Mouse (Mus musculus) kidney, postnatal 36 days (tissue): ENCODE results near the gene Flnb.

Source experiments
- DNase-seq, 2 experiments: peaks; one replicate each; pipeline ENCODE4 v3.0.0; 2021 to 2022; ENCODE audit warnings: mixed read lengths in 2 of 2

The Flnb gene

DNA sequence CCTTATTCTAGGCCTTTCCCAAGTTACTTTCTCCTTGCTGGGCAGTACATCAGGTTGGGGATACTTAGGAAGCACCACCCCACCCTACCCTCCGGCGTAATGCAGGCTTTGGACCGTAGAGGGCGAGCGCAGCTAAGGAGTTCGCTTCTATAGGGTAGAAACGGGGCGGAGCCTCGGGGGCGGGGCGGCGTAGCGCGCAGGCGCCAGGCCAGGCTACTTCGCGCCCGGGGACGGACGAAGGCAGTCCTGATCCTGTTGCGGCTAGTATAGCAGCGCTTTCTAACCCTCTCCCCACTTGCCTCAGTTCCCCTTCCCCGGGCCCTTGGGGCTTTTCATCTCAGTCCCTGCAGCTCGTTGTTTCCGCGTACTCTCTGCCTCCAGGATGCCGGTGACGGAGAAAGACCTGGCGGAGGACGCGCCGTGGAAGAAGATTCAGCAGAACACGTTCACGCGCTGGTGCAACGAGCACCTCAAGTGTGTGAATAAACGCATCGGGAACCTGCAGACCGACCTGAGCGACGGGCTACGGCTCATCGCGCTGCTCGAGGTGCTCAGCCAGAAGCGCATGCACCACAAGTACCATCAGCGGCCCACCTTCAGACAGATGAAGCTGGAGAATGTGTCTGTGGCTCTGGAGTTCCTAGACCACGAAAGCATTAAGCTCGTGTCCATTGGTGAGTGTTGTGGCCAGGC is at the start of gene Flnb:
Gene Flnb, plus strand, starts transcription at position 188 of the 693 bp plus-strand sequence.
- DNase-seq: peak; percentile 96 to 99

- DNase-seq: peak; percentile 57 to 72
These were observed 43.9 kb upstream of the Flnb start for GRCm38 (mm10) chr14:7773714-7774389.

GRCm38 (mm10) chr14:7786073-7786472 is 31.7 kb upstream of the Flnb start:
- DNase-seq: no peak

DNA sequence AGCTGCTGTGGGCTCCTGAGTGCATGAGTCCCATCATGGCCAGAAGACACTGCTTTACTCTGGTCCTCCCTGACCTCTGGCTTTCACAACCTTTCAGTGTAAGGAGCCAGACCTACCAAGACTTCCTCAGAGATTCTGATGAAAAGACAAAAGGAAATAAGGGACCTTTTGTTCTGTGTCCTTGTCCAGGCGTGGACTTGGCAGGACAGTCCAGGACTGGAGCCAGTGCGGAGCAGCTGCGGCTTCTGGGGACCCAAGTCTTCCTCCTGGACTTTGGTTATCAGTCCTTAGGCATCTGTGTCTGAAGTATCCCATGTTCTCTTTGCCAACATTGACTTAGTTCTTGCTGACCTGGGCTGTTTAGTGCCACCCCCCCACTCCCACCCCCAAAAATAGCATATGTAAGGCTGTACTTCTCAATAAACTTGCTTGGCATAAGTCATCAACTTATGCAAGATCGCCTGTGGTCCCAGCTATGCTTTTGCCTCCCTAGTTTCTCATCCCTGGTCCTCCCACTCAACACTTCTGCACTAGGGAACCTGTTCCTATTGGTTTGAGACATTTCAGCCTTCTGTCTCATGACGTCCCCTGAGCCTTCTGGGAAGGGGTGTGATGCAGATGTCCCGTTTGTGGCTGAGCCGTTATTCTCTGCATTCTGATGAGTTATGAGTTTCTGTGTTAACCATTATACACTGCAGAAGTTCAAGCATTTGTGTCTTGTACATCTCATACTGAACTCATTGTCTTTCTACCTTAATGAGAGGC is 28.3 kb upstream of the Flnb start:
- DNase-seq: no peak

DNA sequence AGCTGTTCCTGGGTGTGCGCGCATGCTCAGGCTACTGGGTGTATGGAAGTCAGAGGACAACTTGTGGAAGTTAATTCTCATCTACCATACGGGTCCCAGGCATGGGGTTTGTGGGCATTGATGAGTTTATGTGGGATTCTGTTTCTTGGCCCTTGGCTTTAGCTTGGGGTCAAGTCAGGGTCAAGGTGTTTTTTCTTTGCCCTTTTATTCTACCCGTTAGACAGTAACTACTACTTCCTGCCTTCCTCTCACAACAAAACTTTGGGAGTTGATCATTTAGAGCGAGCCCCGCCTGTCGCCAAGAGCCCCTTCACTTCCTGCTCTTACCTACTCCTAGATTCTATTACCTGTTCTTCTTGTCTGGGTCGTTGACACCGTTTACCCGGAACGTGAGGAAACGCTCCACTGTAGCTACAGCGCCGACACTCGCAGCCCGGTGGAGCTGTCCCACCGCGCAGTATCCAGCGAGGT is 26.7 kb upstream of the Flnb start:
- no peak for DNase-seq

GRCm38 (mm10) chr14:7791532-7792159 is 26.1 kb upstream of the Flnb start, which contains the start of gene Gm26661:
Gene Gm26661, plus strand, starts transcription at chr14:7791587.
- DNase-seq: peak; percentile 81 to 85

- DNase-seq: no peak
These were observed 21.8 kb upstream of the Flnb start for GRCm38 (mm10) chr14:7795961-7796360.

GRCm38 (mm10) chr14:7800611-7801010 is 17.1 kb upstream of the Flnb start:
- DNase-seq: no peak

- DNase-seq: peak; percentile 41 to 74
These were observed 15.9 kb upstream of the Flnb start for GRCm38 (mm10) chr14:7801831-7802230.

GRCm38 (mm10) chr14:7803874-7804557 is 13.7 kb upstream of the Flnb start:
- no peak for DNase-seq

DNA sequence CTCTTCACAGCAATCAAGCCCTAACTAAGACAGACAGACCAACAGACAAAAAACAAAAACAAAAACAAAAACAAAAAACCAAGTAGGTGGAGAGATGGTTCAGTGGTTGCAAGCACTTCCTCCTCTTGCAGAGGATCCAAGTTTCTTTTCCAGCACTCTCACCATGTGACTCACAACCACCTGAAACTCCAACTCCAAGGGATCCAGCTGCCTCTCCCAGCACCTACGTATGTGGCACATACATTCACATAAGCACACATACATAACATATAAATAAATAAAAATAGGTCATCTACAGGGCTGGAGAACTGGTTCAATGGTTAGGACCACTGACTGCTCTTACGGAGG is 13.2 kb upstream of the Flnb start:
- DNase-seq: no peak

- DNase-seq: no peak
These were observed 10.0 kb upstream of the Flnb start for GRCm38 (mm10) chr14:7807711-7808110.

DNA sequence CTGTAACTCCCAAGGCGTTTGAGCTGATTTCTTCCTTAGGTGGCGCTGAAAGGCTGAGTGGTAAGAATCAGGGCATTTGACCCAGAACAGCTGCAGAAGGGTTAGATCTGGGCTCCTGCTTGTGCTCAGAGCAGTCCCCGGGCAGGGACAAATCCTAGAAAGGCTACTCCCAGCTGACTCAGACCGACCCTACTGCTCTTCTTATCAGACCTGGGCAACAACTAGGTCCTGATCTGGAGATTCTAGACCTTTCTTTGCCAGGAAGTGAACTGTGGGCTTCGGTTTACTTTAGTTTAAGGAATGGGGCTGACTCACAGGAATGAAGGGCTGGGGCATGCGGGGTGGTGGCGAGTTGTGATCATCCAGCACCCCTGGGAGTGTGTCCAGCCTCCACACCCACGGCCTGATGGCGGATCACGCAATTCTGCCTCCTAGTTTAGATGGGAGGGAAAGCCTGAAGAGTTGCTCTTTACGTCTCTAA is 9.2 kb upstream of the Flnb start:
- DNase-seq: no peak

GRCm38 (mm10) chr14:7809043-7809955 is 8.5 kb upstream of the Flnb start:
- no peak for DNase-seq

- peak; percentile 62 to 65 for DNase-seq
These were observed 835 bp downstream of the Flnb start for GRCm38 (mm10) chr14:7818463-7819121.

DNA sequence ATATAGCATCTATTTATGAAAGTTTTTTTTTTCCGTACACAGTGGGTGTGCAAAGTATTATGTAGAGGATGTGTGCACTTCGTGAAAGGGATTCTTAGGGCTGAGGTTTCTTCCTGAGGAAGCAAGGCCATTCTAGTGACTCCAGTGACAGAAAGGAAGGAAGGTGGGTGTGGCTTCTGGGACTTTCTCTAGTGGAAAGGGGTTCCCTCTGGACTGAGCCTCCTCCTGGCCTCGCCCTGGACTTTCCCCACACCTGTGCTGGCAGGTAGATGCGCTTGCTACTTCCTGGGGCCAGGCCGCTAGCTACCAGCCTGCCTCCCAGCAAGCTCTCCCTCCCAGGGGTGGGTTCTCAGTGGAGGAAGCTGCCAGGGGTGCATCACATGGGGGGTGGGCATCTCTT is 1.7 kb downstream of the Flnb start:
- DNase-seq: peak; percentile 52 to 58

- DNase-seq: no peak
These were observed 3.6 kb downstream of the Flnb start for GRCm38 (mm10) chr14:7821341-7821740.

- no peak for DNase-seq
These were observed 4.9 kb downstream of the Flnb start for GRCm38 (mm10) chr14:7822693-7823092.

- DNase-seq: peak; percentile 89 to 96
These were observed 7.0 kb downstream of the Flnb start for GRCm38 (mm10) chr14:7824651-7825268.
